Comparison of ENCODE assay signal across 28 mouse cellular contexts in genomic region chr16:22845481-22845880, GRCm38 (mm10). TPM values are rescaled to one million over a fixed set of nuclear protein-coding genes. Genes with fewer than 3 reads are reported as not detected.
DNase-seq lines count a peak whose midpoint lies in the region; ATAC-seq and TF ChIP-seq lines count a peak whose summit lies in the region.
"Had no signal": no experiment of that assay in that cellular context is flagged by ENCODE, and none has a peak within 500 bp of the region (broad histone marks: within the 10 kb centered on the region; RNA-seq: fewer than 3 reads in every experiment).

No protein-coding gene starts in this region.

- no peaks in the 10 kb centered on the region for H3K9me3 ChIP-seq in liver, embryonic 11.5 days (ENCODE audit: control insufficient read depth, low read length)
- no peaks in the 10 kb centered on the region for H3K9me3 ChIP-seq in hindbrain, embryonic 14.5 days (ENCODE audit: control insufficient read depth, low read length)
- H3K9me3 ChIP-seq: forebrain, embryonic 13.5 days; heart, embryonic 10.5 days; hindbrain, embryonic 10.5 days; limb, embryonic 12.5 days; midbrain, embryonic 12.5 days had no signal

- no peak overlapping the region for H3K9ac ChIP-seq in liver, adult 2 months (ENCODE audit: low read depth, low read length)
- H3K9ac ChIP-seq in liver, embryonic 11.5 days (ENCODE audit: low read depth, low read length) = no peak overlapping the region
- H3K9ac ChIP-seq in hindbrain, embryonic 14.5 days = no peak overlapping the region
- H3K9ac ChIP-seq: lung, embryonic 14.5 days; midbrain, embryonic 12.5 days had no signal

- peaks cover 13% of the 10 kb centered on the region for H3K4me1 ChIP-seq in liver, adult 2 months (ENCODE audit: control insufficient read depth, insufficient read depth, low read length)
- peaks cover 9% of the 10 kb centered on the region; the same call in 1 of the 2 replicates for H3K4me1 ChIP-seq in liver, embryonic 11.5 days (replicated peaks; ENCODE audit: control insufficient read depth, insufficient read depth, low read length)
- H3K4me1 ChIP-seq in hindbrain, embryonic 14.5 days (replicated peaks; ENCODE audit: control insufficient read depth, insufficient read depth, low read length) = peaks cover 6% of the 10 kb centered on the region; the same call in 1 of the 2 replicates

- no peak for TF ChIP-seq CTCF in liver, adult 2 months (IDR thresholded peaks at IDR 0.05; ENCODE audit: low read depth, low read length)

- ATAC-seq in liver, embryonic 11.5 days (replicated peaks; ENCODE audit: low FRiP score) = no peak
- no peak for ATAC-seq in hindbrain, embryonic 14.5 days (ENCODE audit: low FRiP score)
- ATAC-seq: CD4-positive, CD25-positive, alpha-beta regulatory T cell, adult 4 months; forebrain, embryonic 13.5 days; hindbrain, postnatal 0 days had no signal

- no peak overlapping the region for H3K4me2 ChIP-seq in liver, embryonic 11.5 days
- H3K4me2 ChIP-seq in hindbrain, embryonic 14.5 days (replicated peaks) = no peak overlapping the region

- H3K36me3 ChIP-seq in liver, adult 2 months (ENCODE audit: control insufficient read depth, insufficient read depth, low read length) = peaks cover 13% of the 10 kb centered on the region
- H3K36me3 ChIP-seq in liver, embryonic 11.5 days (ENCODE audit: control insufficient read depth, insufficient read depth, low read length) = no peaks in the 10 kb centered on the region
- H3K36me3 ChIP-seq in hindbrain, embryonic 14.5 days (replicated peaks; ENCODE audit: control insufficient read depth, insufficient read depth) = peaks cover 8% of the 10 kb centered on the region

- H3K27ac ChIP-seq in liver, adult 2 months (replicated peaks; ENCODE audit: insufficient read depth, low read depth, low read length) = peak overlapping the region; percentile 80
- no peak overlapping the region for H3K27ac ChIP-seq in liver, embryonic 11.5 days (ENCODE audit: low read depth, low read length)
- no peak overlapping the region for H3K27ac ChIP-seq in hindbrain, embryonic 14.5 days
- H3K27ac ChIP-seq: forebrain, embryonic 13.5 days; hindbrain, embryonic 10.5 days; midbrain, embryonic 12.5 days had no signal

- H3K4me3 ChIP-seq in liver, adult 2 months (ENCODE audit: insufficient read depth, low read depth, low read length) = no peak overlapping the region
- no peak overlapping the region for H3K4me3 ChIP-seq in liver, embryonic 11.5 days (ENCODE audit: low read depth, low read length)
- no peak overlapping the region for H3K4me3 ChIP-seq in hindbrain, embryonic 14.5 days (replicated peaks; ENCODE audit: low read length)
- H3K4me3 ChIP-seq: midbrain, embryonic 12.5 days had no signal

- no peak for TF ChIP-seq POLR2A in liver, adult 2 months (IDR thresholded peaks at IDR 0.05; ENCODE audit: extremely low read depth, insufficient read depth, low read length)

- no peaks in the 10 kb centered on the region for H3K27me3 ChIP-seq in liver, adult 2 months (ENCODE audit: control insufficient read depth, insufficient read depth, low read length)
- no peaks in the 10 kb centered on the region for H3K27me3 ChIP-seq in liver, embryonic 11.5 days (replicated peaks; ENCODE audit: control insufficient read depth, insufficient read depth, low read length)
- H3K27me3 ChIP-seq in hindbrain, embryonic 14.5 days (ENCODE audit: control insufficient read depth, insufficient read depth, low read length) = no peaks in the 10 kb centered on the region
- H3K27me3 ChIP-seq: forebrain, embryonic 13.5 days; limb, embryonic 12.5 days; midbrain, embryonic 12.5 days had no signal

- H3K79me2 ChIP-seq in liver, adult 2 months (ENCODE audit: control insufficient read depth, insufficient read depth, low read length) = peaks cover 3% of the 10 kb centered on the region; the same call in 1 of the 2 replicates

- WGBS in liver, adult 2 months = 34% methylated on average over 4 of the region's 4 CpGs
- 82% methylated on average over 4 of the region's 4 CpGs for WGBS in liver, embryonic 11.5 days
- WGBS in hindbrain, embryonic 14.5 days = 88% methylated on average over 4 of the region's 4 CpGs

- DNase-seq in adrenal gland, postnatal 14 days = peak; percentile 38
- no peak for DNase-seq in adrenal gland, adult 8-10 months
- peak; percentile 94 for DNase-seq in liver, adult 2 months (ENCODE audit: extremely low read depth, low read depth, low spot score)
- DNase-seq in liver, embryonic 11.5 days (ENCODE audit: low spot score) = no peak
- DNase-seq in kidney, adult 8-10 months = peak; percentile 48 to 59
- peak; percentile 67 to 73 for DNase-seq in kidney, postnatal 36 days
- no peak for DNase-seq in spleen, postnatal 14 days (ENCODE audit: low spot score in 2 of 2)
- DNase-seq in hindbrain, embryonic 14.5 days (ENCODE audit: low spot score) = no peak
- DNase-seq: cerebellum, adult 9-10 months; gastrocnemius, adult 2 months; layer of hippocampus, postnatal 36 days; lung, embryonic 14.5 days; thymus, postnatal 25 days had no signal

RNA-seq across cellular contexts. Expression of gene Tbccd1, which starts 12.0 kb away (rescaled TPM):
- total RNA-seq in adrenal gland, postnatal 14 days (2021) = 18.3 and 18.5 TPM in 2 replicates
- total RNA-seq in adrenal gland, adult 8-10 months (2022) = 10 to 100 TPM; 19.2 to 26.1 (median 23.1) TPM
- 22.7 and 24.0 TPM in 2 replicates for total RNA-seq in liver, adult 2 months (2014; rRNA removed)
- 16.9 and 19.9 TPM in 2 replicates for polyA plus RNA-seq in liver, adult 2 months (2012; rRNA removed)
- 44.8 and 47.3 TPM in 2 replicates for polyA plus RNA-seq in liver, embryonic 11.5 days (2014; fragmentation: Nextera tagmentation; extraction: Ambion mirVana)
- polyA plus RNA-seq in hindbrain, embryonic 14.5 days (2014; fragmentation: Nextera tagmentation; extraction: Ambion mirVana) = 21.4 and 27.9 TPM in 2 replicates

RNA-seq across cellular contexts. Expression of gene Dnajb11, which starts 12.2 kb away (rescaled TPM):
- total RNA-seq in adrenal gland, postnatal 14 days (2021) = 73.5 and 73.9 TPM in 2 replicates
- 10 to 100 TPM; 55.9 to 75.2 (median 64.1) TPM for total RNA-seq in adrenal gland, adult 8-10 months (2022)
- total RNA-seq in liver, adult 2 months (2014; rRNA removed) = 62.0 and 67.7 TPM in 2 replicates
- 20.7 and 23.9 TPM in 2 replicates for polyA plus RNA-seq in liver, adult 2 months (2012; rRNA removed)
- polyA plus RNA-seq in liver, embryonic 11.5 days (2014; fragmentation: Nextera tagmentation; extraction: Ambion mirVana) = 125 and 131 TPM in 2 replicates
- 96.5 and 109 TPM in 2 replicates for polyA plus RNA-seq in hindbrain, embryonic 14.5 days (2014; fragmentation: Nextera tagmentation; extraction: Ambion mirVana)

RNA-seq across cellular contexts. Expression of gene Crygs, which starts 34.1 kb away (rescaled TPM):
- not detected in 2 replicates for total RNA-seq in adrenal gland, postnatal 14 days (2021)
- total RNA-seq in adrenal gland, adult 8-10 months (2022) = not detected
- not detected in 2 replicates for total RNA-seq in liver, adult 2 months (2014; rRNA removed)
- polyA plus RNA-seq in liver, adult 2 months (2012; rRNA removed) = 0.10 and 0.14 TPM in 2 replicates
- polyA plus RNA-seq in liver, embryonic 11.5 days (2014; fragmentation: Nextera tagmentation; extraction: Ambion mirVana) = not detected in 2 replicates
- not detected in 2 replicates for polyA plus RNA-seq in hindbrain, embryonic 14.5 days (2014; fragmentation: Nextera tagmentation; extraction: Ambion mirVana)
- total RNA-seq: gastrocnemius, adult 2 months; hindbrain, postnatal 0 days; layer of hippocampus, adult 8-10 months; layer of hippocampus, postnatal 36 days; left cerebral cortex, postnatal 14 days; megakaryocyte, adult 5-6 weeks; neutrophil, adult 5-6 weeks had no signal
- polyA plus RNA-seq: brain, embryonic 14.5 days; CD4-positive, CD25-positive, alpha-beta regulatory T cell, adult 4 months; embryonic facial prominence, embryonic 14.5 days; forebrain, embryonic 13.5 days; gonadal fat pad, adult 2 months; heart, postnatal 0 days; limb, embryonic 12.5 days; lung, embryonic 14.5 days; midbrain, embryonic 12.5 days had no signal

RNA-seq across cellular contexts. Expression of gene Ahsg, which starts 45.6 kb away (rescaled TPM):
- 223 and 3,596 TPM in 2 replicates for total RNA-seq in adrenal gland, postnatal 14 days (2021)
- 1 to 10 TPM; 6.1 to 8.4 (median 7.2) TPM for total RNA-seq in adrenal gland, adult 8-10 months (2022)
- 10,308 and 11,624 TPM in 2 replicates for total RNA-seq in liver, adult 2 months (2014; rRNA removed)
- 17,109 and 17,601 TPM in 2 replicates for polyA plus RNA-seq in liver, adult 2 months (2012; rRNA removed)
- 79.0 and 82.8 TPM in 2 replicates for polyA plus RNA-seq in liver, embryonic 11.5 days (2014; fragmentation: Nextera tagmentation; extraction: Ambion mirVana)
- not detected in 2 replicates for polyA plus RNA-seq in hindbrain, embryonic 14.5 days (2014; fragmentation: Nextera tagmentation; extraction: Ambion mirVana)
- total RNA-seq: gastrocnemius, adult 2 months; hindbrain, postnatal 0 days; layer of hippocampus, adult 8-10 months; layer of hippocampus, postnatal 36 days; left cerebral cortex, postnatal 14 days; megakaryocyte, adult 5-6 weeks; neutrophil, adult 5-6 weeks had no signal
- polyA plus RNA-seq: CD4-positive, CD25-positive, alpha-beta regulatory T cell, adult 4 months; embryonic facial prominence, embryonic 14.5 days; forebrain, embryonic 13.5 days; hindbrain, postnatal 0 days; midbrain, embryonic 12.5 days had no signal

Comparison
In these comparisons a context has a peak if more than half of its experiments do, and no peak if none do; other contexts are left out.
1. DNase-seq: peak in adrenal gland, postnatal 14 days (single experiment), liver, adult 2 months (single experiment), kidney, adult 8-10 months (2 of 2) and kidney, postnatal 36 days (2 of 2); none in adrenal gland, adult 8-10 months (single experiment), liver, embryonic 11.5 days (single experiment), spleen, postnatal 14 days (0 of 2) and hindbrain, embryonic 14.5 days (single experiment).